Mouse (Mus musculus): ENCODE measurements around the gene Cerkl.

DNA sequence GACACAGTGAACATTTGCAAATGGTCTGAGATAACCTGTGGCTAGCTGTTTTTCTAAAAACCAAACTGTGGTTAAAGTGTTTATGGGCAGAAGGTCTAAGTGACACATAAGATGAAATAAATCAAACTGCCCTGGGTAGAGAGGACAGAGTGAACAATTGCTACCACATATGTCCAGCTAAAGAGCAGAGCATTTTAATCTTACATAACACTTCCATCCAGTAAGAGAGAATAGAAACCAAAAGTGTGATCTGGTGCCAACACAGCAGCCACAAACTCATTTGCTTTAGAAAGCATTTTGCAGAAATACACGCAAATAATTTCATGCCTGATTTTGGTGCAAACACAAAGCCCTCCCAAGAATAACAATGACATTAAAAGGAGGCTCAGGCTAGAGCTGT is 117.6 kb downstream of the Cerkl start:
- TF ChIP-seq CTCF (IDR thresholded peaks at IDR 0.05; ENCODE audit: low read depth) (no peak), EP300 (IDR thresholded peaks at IDR 0.05; ENCODE audit: low read depth) (no peak)

Measured in heart, postnatal 0 days (tissue).